Mouse (Mus musculus) liver, embryonic 12.5 days (tissue): ENCODE results near the gene Tedc2. TPM values are rescaled to one million over a fixed set of nuclear protein-coding genes. Genes with fewer than 3 reads are reported as not detected.

Source experiments
- ATAC-seq: fragments of 200-750 bp; cut with Nextera tagmentation; 2 replicates; pipeline ENCODE4 v1.8.0; 2017; ENCODE audit warnings: moderate number of reproducible peaks, mild to moderate bottlenecking, moderate library complexity
- H3K27ac ChIP-seq: fragments of 300-500 bp; sonication (generic); 2 replicates; pipeline ENCODE4 v1.5.1; 2016; ENCODE audit warnings: mild to moderate bottlenecking
- H3K27me3 ChIP-seq: fragments of 300-500 bp; sonication (generic); replicated peaks from 2 replicates; pipeline ENCODE4 v1.6.1; 2016; ENCODE audit warnings: mild to moderate bottlenecking, moderate library complexity
- H3K36me3 ChIP-seq: fragments of 300-500 bp; sonication (generic); 2 replicates; pipeline ENCODE4 v1.6.1; 2016; ENCODE audit warnings: mild to moderate bottlenecking, moderate library complexity
- H3K4me1 ChIP-seq: fragments of 300-500 bp; sonication (generic); 2 replicates; pipeline ENCODE4 v1.6.1; 2016
- H3K4me2 ChIP-seq: fragments of 300-500 bp; sonication (generic); 2 replicates; pipeline ENCODE4 v1.6.1; 2016; ENCODE audit warnings: mild to moderate bottlenecking, moderate library complexity
- H3K4me3 ChIP-seq: fragments of 300-500 bp; sonication (generic); 2 replicates; pipeline ENCODE4 v1.5.1; 2016; ENCODE audit warnings: mild to moderate bottlenecking, moderate library complexity
- H3K9ac ChIP-seq: fragments of 300-500 bp; sonication (generic); 2 replicates; pipeline ENCODE4 v1.6.1; 2016; ENCODE audit warnings: mild to moderate bottlenecking, moderate library complexity
- H3K9me3 ChIP-seq: fragments of 300-500 bp; sonication (generic); replicated peaks from 2 replicates; pipeline ENCODE4 v1.6.1; 2016; ENCODE audit warnings: mild to moderate bottlenecking, moderate library complexity
- WGBS: fragments of 180-500 bp; shearing (Covaris S2); methylation state at CpG from one replicate; pipeline ENCODE4 v1.1.7; 2016; ENCODE audit not compliant: insufficient replicate concordance; 5-methylcytosine and 5-hydroxymethylcytosine counted together
- polyA plus RNA-seq: library from polyadenylated mRNA; unstranded; fragments of >200 nt; fragmentation: Nextera tagmentation; extraction: Ambion mirVana; gene quantifications from 2 replicates; pipeline ENCODE4 v1.2.1, GENCODE M21; 2016

Gene Tedc2
- polyA plus RNA-seq = 12.3 and 12.6 TPM in 2 replicates

GRCm38 (mm10) chr17:24220435-24221411, at the start of gene Tedc2:
Gene Tedc2 (minus strand): TSS chr17:24220851.
- H3K9me3 ChIP-seq = no peaks in the 10 kb centered on the region
- H3K36me3 ChIP-seq = peaks cover 79% of the 10 kb centered on the region
- H3K9ac ChIP-seq = peak within 1 kb of the TSS; percentile 89
- peak; percentile 90 for ATAC-seq
- H3K4me1 ChIP-seq = peaks cover 81% of the 10 kb centered on the region
- peak within 1 kb of the TSS; percentile 92 for H3K4me2 ChIP-seq
- H3K27ac ChIP-seq = peak within 1 kb of the TSS; percentile 91
- no peaks in the 10 kb centered on the region for H3K27me3 ChIP-seq
- peak within 1 kb of the TSS; percentile 89 for H3K4me3 ChIP-seq
- 2% methylated on average over 41 of the region's 41 CpGs for WGBS

GRCm38 (mm10) chr17:24267133-24267532, 46.5 kb upstream of the Tedc2 start:
- Histone ChIP-seq H3K4me2 (no peak overlapping the region), H3K27ac (no peak overlapping the region), H3K9ac (no peak overlapping the region), H3K4me3 (no peak overlapping the region), H3K9me3 (no peaks in the 10 kb centered on the region), H3K4me1 (no peaks in the 10 kb centered on the region), H3K36me3 (no peaks in the 10 kb centered on the region), H3K27me3 (peaks cover 9% of the 10 kb centered on the region)
- ATAC-seq = no peak
- 77% methylated on average over 1 of the region's 1 CpGs for WGBS

DNA sequence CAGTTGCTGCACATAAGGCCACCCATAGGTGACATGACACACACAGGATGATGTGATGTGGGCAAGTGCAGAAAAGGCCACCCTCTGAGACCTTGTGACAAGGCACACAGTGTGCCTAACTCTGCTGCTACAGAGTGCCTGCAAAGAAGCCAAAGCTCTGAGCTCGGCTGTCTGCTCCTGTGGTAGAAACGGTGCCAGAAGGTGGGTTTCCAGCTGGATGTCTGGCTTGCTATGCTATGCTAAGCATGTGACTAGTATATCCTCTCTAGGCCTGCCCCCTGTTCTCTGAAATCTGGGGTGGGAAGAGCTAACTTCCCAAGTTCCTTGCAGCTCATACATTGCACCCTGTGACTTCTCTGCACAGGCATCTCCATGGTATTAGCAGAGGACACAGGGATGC, 44.1 kb upstream of the Tedc2 start:
- 0 out of 2 replicates have a peak, but pooled peaks cover 3% of the 10 kb centered on the region for H3K4me1 ChIP-seq
- H3K4me2 ChIP-seq = no peak overlapping the region
- H3K9me3 ChIP-seq = no peaks in the 10 kb centered on the region
- peaks cover 11% of the 10 kb centered on the region for H3K27me3 ChIP-seq
- WGBS = 53% methylated on average over 2 of the region's 2 CpGs
- no peak overlapping the region for H3K9ac ChIP-seq
- no peak overlapping the region for H3K4me3 ChIP-seq
- no peak overlapping the region for H3K27ac ChIP-seq
- no peaks in the 10 kb centered on the region for H3K36me3 ChIP-seq
- ATAC-seq = no peak

- H3K9me3 ChIP-seq = no peaks in the 10 kb centered on the region
- no peak overlapping the region for H3K4me2 ChIP-seq
- 31% methylated on average over 4 of the region's 4 CpGs for WGBS
- H3K9ac ChIP-seq = no peak overlapping the region
- H3K27me3 ChIP-seq = 0 out of 2 replicates have a peak, but pooled peaks cover 3% of the 10 kb centered on the region
- no peaks in the 10 kb centered on the region for H3K36me3 ChIP-seq
- H3K4me3 ChIP-seq = no peak overlapping the region
- 0 out of 2 replicates have a peak overlapping the region, but pooled peaks have one; percentile 25 for H3K27ac ChIP-seq
- 0 out of 2 replicates have a peak, but pooled peaks cover 3% of the 10 kb centered on the region for H3K4me1 ChIP-seq
- ATAC-seq = no peak
Observed at GRCm38 (mm10) chr17:24260516-24260915, 39.9 kb upstream of the Tedc2 start.

- ATAC-seq = no peak
- WGBS = 30% methylated on average over 5 of the region's 5 CpGs
- Histone ChIP-seq H3K9ac (no peak overlapping the region), H3K4me3 (no peak overlapping the region), H3K9me3 (no peaks in the 10 kb centered on the region), H3K27ac (no peak overlapping the region), H3K4me1 (0 out of 2 replicates have a peak, but pooled peaks cover 3% of the 10 kb centered on the region), H3K27me3 (0 out of 2 replicates have a peak, but pooled peaks cover 3% of the 10 kb centered on the region), H3K4me2 (no peak overlapping the region), H3K36me3 (no peaks in the 10 kb centered on the region)
Observed at GRCm38 (mm10) chr17:24259702-24260101, 39.1 kb upstream of the Tedc2 start.

- Histone ChIP-seq H3K4me2 (no peak overlapping the region), H3K27me3 (0 out of 2 replicates have a peak, but pooled peaks cover 3% of the 10 kb centered on the region), H3K9me3 (no peaks in the 10 kb centered on the region), H3K36me3 (no peaks in the 10 kb centered on the region), H3K9ac (no peak overlapping the region), H3K4me3 (no peak overlapping the region), H3K27ac (no peak overlapping the region), H3K4me1 (0 out of 2 replicates have a peak, but pooled peaks cover 5% of the 10 kb centered on the region)
- ATAC-seq = no peak
- 53% methylated on average over 4 of the region's 4 CpGs for WGBS
Observed at GRCm38 (mm10) chr17:24258981-24259380, 38.3 kb upstream of the Tedc2 start.

- 89% methylated on average over 2 of the region's 2 CpGs for WGBS
- Histone ChIP-seq H3K4me2 (peak overlapping the region; percentile 87), H3K4me1 (peaks cover 37% of the 10 kb centered on the region), H3K9me3 (0 out of 2 replicates have a peak, but pooled peaks cover 6% of the 10 kb centered on the region), H3K4me3 (peak overlapping the region; percentile 88), H3K27me3 (no peaks in the 10 kb centered on the region), H3K9ac (peak overlapping the region; percentile 90), H3K27ac (peak overlapping the region; percentile 92), H3K36me3 (peaks cover 25% of the 10 kb centered on the region)
- no peak for ATAC-seq
Observed at GRCm38 (mm10) chr17:24252329-24252728, 31.7 kb upstream of the Tedc2 start.

GRCm38 (mm10) chr17:24251320-24252069, 30.8 kb upstream of the Tedc2 start, which contains the start of gene Ccnf:
Gene Ccnf (minus strand): TSS chr17:24251484.
- H3K4me2 ChIP-seq = peak within 1 kb of the TSS; percentile 87
- H3K4me3 ChIP-seq = peak within 1 kb of the TSS; percentile 88
- H3K27ac ChIP-seq = peak within 1 kb of the TSS; percentile 92
- 0 out of 2 replicates have a peak, but pooled peaks cover 6% of the 10 kb centered on the region for H3K9me3 ChIP-seq
- H3K36me3 ChIP-seq = peaks cover 33% of the 10 kb centered on the region
- H3K27me3 ChIP-seq = no peaks in the 10 kb centered on the region
- ATAC-seq = peak; percentile 99
- H3K9ac ChIP-seq = peak within 1 kb of the TSS; percentile 93
- WGBS = under 1% methylated on average over 48 of the region's 48 CpGs
- H3K4me1 ChIP-seq = peaks cover 37% of the 10 kb centered on the region

DNA sequence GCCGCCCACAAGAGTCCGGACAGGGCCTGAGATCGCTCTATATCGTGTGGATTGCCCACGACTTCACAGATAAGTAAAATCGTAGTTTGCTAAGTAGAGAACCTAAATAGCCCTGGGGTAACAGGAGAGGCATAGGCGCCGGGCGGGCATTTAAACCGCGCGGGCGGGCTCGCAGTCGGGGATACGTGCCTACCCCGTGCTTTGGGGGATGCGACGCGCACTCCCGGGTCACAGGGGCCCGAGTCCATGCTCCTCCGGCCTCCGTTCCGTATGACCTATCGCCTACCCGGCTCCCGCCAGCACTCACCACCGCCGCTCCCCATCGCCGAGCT, 30.3 kb upstream of the Tedc2 start:
- Histone ChIP-seq H3K27ac (peak overlapping the region; percentile 85), H3K9ac (peak overlapping the region; percentile 93), H3K4me1 (peaks cover 37% of the 10 kb centered on the region), H3K4me3 (peak overlapping the region; percentile 88), H3K36me3 (peaks cover 38% of the 10 kb centered on the region), H3K4me2 (peak overlapping the region; percentile 86), H3K9me3 (0 out of 2 replicates have a peak, but pooled peaks cover 6% of the 10 kb centered on the region), H3K27me3 (no peaks in the 10 kb centered on the region)
- WGBS = 0% methylated on average over 28 of the region's 32 CpGs
- ATAC-seq = no peak

- Histone ChIP-seq H3K9me3 (peaks cover 16% of the 10 kb centered on the region), H3K36me3 (peaks cover 56% of the 10 kb centered on the region), H3K27ac (no peak overlapping the region), H3K9ac (no peak overlapping the region), H3K4me2 (peak overlapping the region; percentile 86), H3K4me3 (peak overlapping the region; percentile 88), H3K27me3 (no peaks in the 10 kb centered on the region), H3K4me1 (peaks cover 33% of the 10 kb centered on the region)
- ATAC-seq = no peak
- WGBS = 94% methylated on average over 2 of the region's 2 CpGs
Observed at GRCm38 (mm10) chr17:24248641-24249040, 28.0 kb upstream of the Tedc2 start.

- no peak overlapping the region for H3K9ac ChIP-seq
- peaks cover 13% of the 10 kb centered on the region for H3K4me1 ChIP-seq
- ATAC-seq = no peak
- 96% methylated on average over 8 of the region's 8 CpGs for WGBS
- H3K27ac ChIP-seq = no peak overlapping the region
- H3K4me3 ChIP-seq = no peak overlapping the region
- no peak overlapping the region for H3K4me2 ChIP-seq
- peaks cover 17% of the 10 kb centered on the region for H3K9me3 ChIP-seq
- H3K27me3 ChIP-seq = no peaks in the 10 kb centered on the region
- H3K36me3 ChIP-seq = peaks cover 95% of the 10 kb centered on the region
Observed at GRCm38 (mm10) chr17:24244061-24244460, 23.4 kb upstream of the Tedc2 start.
